Mouse (Mus musculus) stomach, postnatal 0 days (tissue): ENCODE measurements at regions not wholly inside any gene's neighbourhood (a gene's known extent, or its start where the extent isn't known, plus 50 kb on each side); places are given as distances from the start of the nearest gene placed in this dataset.

ENCODE experiments used
- CTCF ChIP-seq: IDR thresholded peaks from 2 replicates; pipeline ENCODE4 v1.5.1; 2016; ENCODE audit warnings: antibody characterized with exemption, low read depth, mild to moderate bottlenecking, moderate library complexity
- EP300 ChIP-seq: optimal IDR thresholded peaks from 2 replicates; pipeline ENCODE3; 2016; ENCODE audit warnings: antibody characterized with exemption

- peak; percentile 67 for TF ChIP-seq CTCF
- TF ChIP-seq EP300 = no peak
Observed at GRCm38 (mm10) chr15:10868716-10869585, 83.2 kb upstream of the C1qtnf3 start.
